Mouse (Mus musculus): Measurements from ENCODE around the gene Prpf6. TPM values are rescaled to one million over a fixed set of nuclear protein-coding genes. Genes with fewer than 3 reads are reported as not detected.

The Prpf6 gene
- polyA plus RNA-seq (2015; fragmentation: Nextera tagmentation; extraction: Ambion mirVana): 40.1 and 44.4 TPM in 2 replicates

DNA sequence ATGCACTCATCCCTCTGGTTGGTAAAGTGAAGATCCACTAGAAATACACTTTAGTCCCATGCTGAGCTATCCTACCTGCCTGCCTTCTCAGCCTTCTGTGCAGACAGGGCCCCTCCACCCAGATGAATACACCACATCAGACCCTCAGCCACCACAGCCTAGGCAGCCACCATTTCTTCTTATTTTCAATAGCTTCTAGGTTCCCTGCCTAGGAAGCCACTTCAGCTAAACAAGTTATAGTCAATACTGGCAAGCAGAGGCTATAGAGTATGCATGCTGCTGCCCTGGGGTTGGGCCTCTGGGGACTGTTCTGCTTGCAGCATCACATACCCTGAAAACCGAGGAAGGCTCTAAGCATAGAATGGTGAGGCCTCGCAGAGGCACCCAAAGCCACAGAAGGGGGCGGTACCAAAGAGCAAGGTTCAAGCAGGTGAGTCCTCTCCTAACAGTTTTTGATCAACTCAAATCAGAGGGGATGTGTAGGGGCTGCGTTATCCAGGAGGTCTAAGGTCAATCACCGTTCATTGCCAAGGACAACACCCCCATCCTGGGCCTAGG lies at the start of gene Prpf6:
Gene Prpf6 (plus strand): TSS at position 341 of the 558 bp plus-strand sequence.
- peak within 1 kb of the TSS; percentile 98 for H3K9ac ChIP-seq
- no peaks in the 10 kb centered on the region for H3K27me3 ChIP-seq (replicated peaks)
- peak within 1 kb of the TSS; percentile 74 for H3K27ac ChIP-seq (replicated peaks)
- peaks cover 42% of the 10 kb centered on the region for H3K36me3 ChIP-seq
- peak within 1 kb of the TSS; percentile 88 for H3K4me2 ChIP-seq
- H3K4me3 ChIP-seq: peak within 1 kb of the TSS; percentile 97
- H3K9me3 ChIP-seq: no peaks in the 10 kb centered on the region
- ATAC-seq (ENCODE audit: extremely low read depth, insufficient number of reproducible peaks, low FRiP score, low TSS enrichment): no peak
- peaks cover 24% of the 10 kb centered on the region for H3K4me1 ChIP-seq
- WGBS: 15% methylated on average over 5 of the region's 5 CpGs

DNA sequence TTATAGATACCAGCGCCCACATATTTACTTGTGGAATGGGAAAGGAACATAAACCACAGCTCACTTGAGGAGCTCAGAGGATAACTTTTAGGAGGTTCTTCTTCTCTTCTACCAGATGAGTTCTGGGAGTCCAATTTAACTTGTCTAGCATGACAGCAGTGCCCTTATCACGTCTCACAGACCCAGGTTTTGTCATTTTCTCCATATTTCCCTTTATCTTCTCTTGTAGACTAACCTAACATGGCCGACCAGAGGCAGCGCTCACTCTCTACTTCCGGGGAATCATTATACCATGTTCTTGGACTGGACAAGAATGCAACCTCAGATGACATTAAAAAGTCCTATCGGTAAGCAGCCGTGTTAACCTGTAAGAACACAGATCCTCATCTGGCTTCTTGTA lies 45.5 kb upstream of the Prpf6 start:
- no peak overlapping the region for H3K9ac ChIP-seq
- WGBS: 87% methylated on average over 7 of the region's 7 CpGs
- H3K4me1 ChIP-seq: peaks cover 7% of the 10 kb centered on the region
- no peaks in the 10 kb centered on the region for H3K27me3 ChIP-seq (replicated peaks)
- H3K4me2 ChIP-seq: no peak overlapping the region
- H3K27ac ChIP-seq (replicated peaks): no peak overlapping the region
- H3K4me3 ChIP-seq: no peak overlapping the region
- ATAC-seq (ENCODE audit: extremely low read depth, insufficient number of reproducible peaks, low FRiP score, low TSS enrichment): no peak
- H3K36me3 ChIP-seq: peaks cover 62% of the 10 kb centered on the region
- H3K9me3 ChIP-seq: no peaks in the 10 kb centered on the region

DNA sequence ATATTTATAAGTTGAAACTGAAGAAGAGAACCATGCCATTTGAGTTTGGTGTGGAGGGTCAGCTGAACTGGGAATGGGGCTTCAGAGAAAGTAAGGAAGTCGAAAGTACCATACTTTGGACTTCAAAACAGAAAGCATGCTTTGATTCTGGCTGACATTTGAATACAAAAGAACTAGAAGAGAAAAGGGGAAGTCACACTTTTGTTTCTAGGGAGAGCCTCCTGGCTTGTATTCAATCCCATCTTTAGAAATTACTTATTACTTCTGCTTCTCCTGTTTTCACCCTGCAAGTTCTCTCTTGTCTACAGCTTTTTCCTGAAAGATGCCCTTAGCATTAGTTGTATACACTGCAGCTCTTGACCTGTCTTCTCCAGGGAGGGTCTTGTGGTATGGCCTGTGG lies 43.4 kb upstream of the Prpf6 start:
- Histone ChIP-seq H3K27ac (replicated peaks) (no peak overlapping the region), H3K9ac (no peak overlapping the region), H3K4me1 (peaks cover 7% of the 10 kb centered on the region), H3K27me3 (replicated peaks) (no peaks in the 10 kb centered on the region), H3K36me3 (peaks cover 75% of the 10 kb centered on the region), H3K9me3 (no peaks in the 10 kb centered on the region), H3K4me2 (no peak overlapping the region), H3K4me3 (no peak overlapping the region)
- 84% methylated on average over 1 of the region's 1 CpGs for WGBS
- ATAC-seq (ENCODE audit: extremely low read depth, insufficient number of reproducible peaks, low FRiP score, low TSS enrichment): no peak

DNA sequence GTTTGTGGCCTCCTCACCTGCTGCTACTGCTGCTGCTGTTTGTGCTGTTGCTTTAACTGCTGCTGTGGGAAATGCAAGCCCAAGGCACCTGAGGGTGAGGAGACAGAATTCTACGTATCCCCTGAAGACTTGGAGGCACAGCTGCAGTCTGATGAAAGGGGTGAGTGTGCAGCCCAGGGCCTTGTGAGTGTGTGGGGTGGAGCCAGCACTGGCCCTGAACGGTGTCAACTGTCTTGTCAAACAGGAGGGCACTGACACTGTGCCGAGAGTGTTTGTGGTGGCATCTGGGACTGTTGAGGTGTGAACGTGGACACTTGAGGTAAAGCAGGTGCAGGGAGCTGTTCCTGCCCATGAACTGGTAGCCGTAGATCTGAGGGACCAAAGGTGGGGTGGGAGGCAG lies 43.0 kb upstream of the Prpf6 start:
- ATAC-seq (ENCODE audit: extremely low read depth, insufficient number of reproducible peaks, low FRiP score, low TSS enrichment): no peak
- H3K27me3 ChIP-seq (replicated peaks): no peaks in the 10 kb centered on the region
- no peak overlapping the region for H3K27ac ChIP-seq (replicated peaks)
- peaks cover 79% of the 10 kb centered on the region for H3K36me3 ChIP-seq
- H3K9ac ChIP-seq: no peak overlapping the region
- no peaks in the 10 kb centered on the region for H3K9me3 ChIP-seq
- peaks cover 7% of the 10 kb centered on the region for H3K4me1 ChIP-seq
- H3K4me3 ChIP-seq: no peak overlapping the region
- 64% methylated on average over 5 of the region's 5 CpGs for WGBS
- no peak overlapping the region for H3K4me2 ChIP-seq

DNA sequence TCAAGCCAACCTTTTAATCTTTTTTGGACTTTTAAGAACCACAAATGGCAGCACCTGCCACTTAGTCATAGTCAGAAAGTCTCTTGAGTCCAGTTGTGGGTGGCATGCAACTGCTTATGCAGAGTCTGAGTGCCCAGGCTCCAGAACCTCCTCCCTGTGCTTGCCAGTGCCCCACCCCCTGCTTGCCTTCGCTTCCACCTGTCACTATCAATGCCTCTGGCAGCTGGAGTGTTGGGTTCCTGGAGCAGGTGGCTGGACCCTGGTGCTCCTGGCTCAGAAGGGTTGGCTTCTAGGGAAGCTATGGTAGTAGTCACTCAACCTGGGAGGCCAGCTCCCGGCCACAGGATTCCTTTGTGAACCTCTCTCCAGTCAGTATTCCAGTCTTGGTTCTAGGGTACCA lies 41.4 kb upstream of the Prpf6 start:
- H3K9ac ChIP-seq: no peak overlapping the region
- H3K27me3 ChIP-seq (replicated peaks): no peaks in the 10 kb centered on the region
- peaks cover 7% of the 10 kb centered on the region for H3K4me1 ChIP-seq
- no peak overlapping the region for H3K27ac ChIP-seq (replicated peaks)
- peaks cover 92% of the 10 kb centered on the region for H3K36me3 ChIP-seq
- no peaks in the 10 kb centered on the region for H3K9me3 ChIP-seq
- H3K4me2 ChIP-seq: no peak overlapping the region
- ATAC-seq (ENCODE audit: extremely low read depth, insufficient number of reproducible peaks, low FRiP score, low TSS enrichment): no peak
- 78% methylated on average over 2 of the region's 2 CpGs for WGBS
- no peak overlapping the region for H3K4me3 ChIP-seq

DNA sequence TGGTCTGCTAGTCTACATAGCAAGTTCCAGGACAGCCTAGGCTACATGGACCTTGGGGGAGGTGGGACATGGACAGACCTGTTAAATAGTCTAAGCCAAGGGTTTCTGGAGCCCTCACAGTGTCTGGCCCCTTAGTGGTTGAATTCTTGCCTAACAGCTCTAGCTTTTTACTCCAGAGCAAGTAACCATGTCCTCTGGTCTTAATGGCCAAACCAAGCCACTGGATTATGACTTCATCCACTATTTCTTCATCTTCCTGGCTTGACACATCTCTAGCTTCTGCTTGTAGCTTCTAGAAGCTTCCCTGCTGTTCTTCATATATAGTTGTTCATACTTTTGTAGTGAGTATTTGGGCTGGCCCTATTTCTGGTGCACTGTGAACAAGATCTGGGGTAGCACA lies 37.9 kb upstream of the Prpf6 start:
- Histone ChIP-seq H3K9me3 (no peaks in the 10 kb centered on the region), H3K27me3 (replicated peaks) (no peaks in the 10 kb centered on the region), H3K4me3 (no peak overlapping the region), H3K9ac (no peak overlapping the region), H3K36me3 (peaks cover 62% of the 10 kb centered on the region), H3K4me2 (no peak overlapping the region), H3K27ac (replicated peaks) (no peak overlapping the region), H3K4me1 (no peaks in the 10 kb centered on the region)
- ATAC-seq (ENCODE audit: extremely low read depth, insufficient number of reproducible peaks, low FRiP score, low TSS enrichment): no peak

DNA sequence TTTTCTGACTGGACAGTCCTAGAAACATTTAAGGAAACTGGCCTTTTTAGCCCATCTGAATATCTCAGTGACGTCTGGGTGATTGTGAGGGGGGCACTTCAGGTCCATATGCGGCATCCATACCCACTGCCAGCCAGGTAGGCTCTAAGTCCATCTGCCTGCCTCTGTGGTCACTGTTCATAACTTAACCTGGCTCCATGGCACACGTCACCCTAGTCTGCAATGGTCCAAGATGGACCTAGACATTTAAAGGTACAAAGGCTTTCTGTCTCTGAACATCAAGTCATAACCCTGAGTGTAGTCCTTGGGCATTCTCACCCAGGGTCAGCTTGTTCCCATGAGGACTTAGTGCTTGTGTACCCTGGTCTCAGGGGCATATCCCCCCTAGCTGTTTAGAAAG lies 24.3 kb upstream of the Prpf6 start:
- Histone ChIP-seq H3K27me3 (replicated peaks) (no peaks in the 10 kb centered on the region), H3K36me3 (peaks cover 28% of the 10 kb centered on the region), H3K9ac (no peak overlapping the region), H3K4me1 (peaks cover 8% of the 10 kb centered on the region), H3K4me2 (no peak overlapping the region), H3K9me3 (peaks cover 9% of the 10 kb centered on the region; the same call in 1 of the 2 replicates), H3K27ac (replicated peaks) (no peak overlapping the region), H3K4me3 (no peak overlapping the region)
- 83% methylated on average over 3 of the region's 3 CpGs for WGBS
- no peak for ATAC-seq (ENCODE audit: extremely low read depth, insufficient number of reproducible peaks, low FRiP score, low TSS enrichment)

DNA sequence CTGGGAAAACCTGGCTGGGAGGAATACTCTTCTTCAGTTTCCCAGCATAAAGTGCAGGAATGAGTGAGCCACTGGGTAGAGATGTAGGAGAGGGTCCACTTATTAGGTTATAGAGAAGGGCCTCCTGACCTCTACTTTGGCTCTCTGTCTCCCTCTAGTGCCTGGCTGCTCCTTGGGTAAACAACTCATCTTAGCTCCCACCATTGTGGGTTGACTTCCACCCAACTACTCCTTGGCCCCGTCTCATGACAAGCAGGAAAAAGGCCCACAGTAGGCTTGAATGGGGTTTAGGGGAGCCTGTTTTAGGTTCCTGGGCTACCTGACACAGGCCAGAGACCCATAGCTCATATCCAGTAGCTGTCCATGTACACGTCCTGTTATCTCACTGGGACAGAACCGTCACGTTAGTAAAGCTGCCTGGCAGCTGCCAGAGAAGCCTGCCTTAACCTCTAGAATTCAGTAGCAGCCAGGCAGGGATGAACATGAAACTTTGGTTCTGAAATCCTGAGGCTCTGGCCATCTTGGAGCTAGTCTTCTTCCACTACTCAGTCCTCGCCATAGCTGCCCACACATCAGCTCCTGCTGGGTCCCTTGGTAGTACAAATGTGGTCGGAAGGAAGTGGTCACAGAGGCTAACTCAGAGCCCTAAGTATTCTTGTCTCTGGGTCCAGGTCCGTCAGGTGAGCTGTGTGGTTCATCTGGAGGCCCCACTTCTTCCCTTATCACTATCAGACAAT lies 23.2 kb upstream of the Prpf6 start:
- ATAC-seq (ENCODE audit: extremely low read depth, insufficient number of reproducible peaks, low FRiP score, low TSS enrichment): no peak

DNA sequence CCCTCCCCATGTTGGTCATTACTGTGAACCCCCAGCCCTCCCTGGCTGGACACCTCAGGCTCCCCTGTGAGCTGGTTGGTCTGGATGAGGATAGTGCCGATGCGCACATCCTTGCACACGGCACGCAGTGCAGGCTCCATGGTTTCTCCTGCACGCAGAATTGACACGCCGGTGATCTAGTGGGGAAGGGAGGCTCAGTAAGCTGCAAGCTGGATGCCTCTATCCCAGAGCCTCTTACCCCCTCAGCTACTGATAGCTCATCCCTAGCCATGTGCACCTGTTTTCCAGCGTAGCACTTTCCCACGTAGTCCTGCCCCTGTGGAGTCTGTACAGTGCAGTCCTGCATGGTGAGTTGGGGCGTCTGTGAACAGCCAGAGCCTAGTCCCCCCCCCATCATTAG lies 21.8 kb upstream of the Prpf6 start:
- no peaks in the 10 kb centered on the region for H3K27me3 ChIP-seq (replicated peaks)
- peaks cover 9% of the 10 kb centered on the region; the same call in 1 of the 2 replicates for H3K9me3 ChIP-seq
- WGBS: 88% methylated on average over 10 of the region's 10 CpGs

More for the DNA sequence above, 23.2 kb upstream of the Prpf6 start:
- Histone ChIP-seq H3K27ac (replicated peaks) (no peak overlapping the region), H3K4me2 (no peak overlapping the region), H3K36me3 (peaks cover 37% of the 10 kb centered on the region), H3K4me1 (peaks cover 8% of the 10 kb centered on the region), H3K9me3 (peaks cover 9% of the 10 kb centered on the region; the same call in 1 of the 2 replicates), H3K9ac (no peak overlapping the region), H3K4me3 (no peak overlapping the region), H3K27me3 (replicated peaks) (no peaks in the 10 kb centered on the region)
- WGBS: 50% methylated on average over 7 of the region's 7 CpGs

DNA sequence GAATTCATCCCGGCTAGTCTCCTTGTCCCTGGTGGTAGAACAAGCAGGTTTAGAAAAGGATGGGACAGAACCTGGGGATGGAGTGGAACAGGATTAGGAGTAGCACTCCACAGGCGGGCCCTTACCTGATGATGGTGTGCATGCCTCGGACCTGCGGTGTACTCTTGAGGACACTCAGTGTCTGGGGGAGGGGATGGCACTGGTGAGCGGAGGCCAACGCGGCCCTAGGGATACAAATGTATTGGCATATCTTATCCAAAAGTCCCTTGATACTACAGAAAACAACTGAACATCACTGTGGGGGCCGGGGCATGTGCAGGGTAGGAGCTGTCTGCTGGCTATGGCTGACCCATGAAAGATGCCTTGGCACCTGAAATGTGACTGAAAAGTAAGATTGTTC lies 21.3 kb upstream of the Prpf6 start:
- Histone ChIP-seq H3K27ac (replicated peaks) (no peak overlapping the region), H3K9ac (no peak overlapping the region), H3K4me1 (peaks cover 8% of the 10 kb centered on the region), H3K27me3 (replicated peaks) (no peaks in the 10 kb centered on the region), H3K36me3 (peaks cover 51% of the 10 kb centered on the region), H3K4me3 (no peak overlapping the region), H3K9me3 (peaks cover 6% of the 10 kb centered on the region; the same call in 1 of the 2 replicates), H3K4me2 (no peak overlapping the region)
- 80% methylated on average over 8 of the region's 8 CpGs for WGBS
- ATAC-seq (ENCODE audit: extremely low read depth, insufficient number of reproducible peaks, low FRiP score, low TSS enrichment): no peak

More for the DNA sequence above, 21.8 kb upstream of the Prpf6 start:
- H3K4me3 ChIP-seq: no peak overlapping the region
- peaks cover 8% of the 10 kb centered on the region for H3K4me1 ChIP-seq
- no peak for ATAC-seq (ENCODE audit: extremely low read depth, insufficient number of reproducible peaks, low FRiP score, low TSS enrichment)
- H3K36me3 ChIP-seq: peaks cover 51% of the 10 kb centered on the region
- H3K27ac ChIP-seq (replicated peaks): no peak overlapping the region
- H3K4me2 ChIP-seq: no peak overlapping the region
- no peak overlapping the region for H3K9ac ChIP-seq

DNA sequence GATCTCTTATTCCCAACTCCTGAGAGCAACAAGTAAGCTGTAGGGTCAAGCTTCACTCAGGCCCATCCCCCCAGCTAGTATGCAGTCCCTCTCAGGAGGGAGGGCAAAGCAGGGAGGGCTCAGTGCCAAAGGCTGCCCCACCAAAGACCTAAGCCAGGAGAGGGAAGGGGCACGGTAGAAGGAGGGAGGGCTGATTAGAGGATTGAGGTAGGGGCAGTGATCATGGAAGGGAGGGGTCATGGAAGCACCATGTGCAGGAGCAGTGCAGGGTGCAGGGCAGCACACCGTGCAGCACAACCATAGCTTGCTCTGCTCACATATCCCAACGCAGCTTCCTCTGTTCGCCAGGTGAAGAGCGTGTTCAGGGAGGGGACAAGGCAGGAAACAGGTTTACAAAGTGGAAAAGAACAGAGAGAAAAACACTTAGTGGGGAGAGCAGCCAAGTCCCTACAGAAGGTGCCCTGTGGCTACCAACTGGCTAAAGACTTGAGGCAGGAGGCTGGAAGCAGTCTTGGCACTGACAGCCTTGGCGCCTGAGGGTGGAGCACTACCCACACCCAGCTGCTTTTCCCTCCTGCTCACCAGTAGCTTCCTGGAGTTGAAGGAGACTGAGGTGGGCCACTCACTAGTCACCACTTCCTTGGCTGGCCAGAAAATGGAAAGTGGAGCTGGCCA lies 20.6 kb upstream of the Prpf6 start:
- ATAC-seq (ENCODE audit: extremely low read depth, insufficient number of reproducible peaks, low FRiP score, low TSS enrichment): 0 out of 2 replicates have a peak, but pooled peaks have one; percentile 11
- H3K27ac ChIP-seq (replicated peaks): no peak overlapping the region
- 56% methylated on average over 6 of the region's 6 CpGs for WGBS
- peaks cover 47% of the 10 kb centered on the region for H3K36me3 ChIP-seq
- H3K9ac ChIP-seq: no peak overlapping the region
- H3K27me3 ChIP-seq (replicated peaks): no peaks in the 10 kb centered on the region
- H3K4me3 ChIP-seq: no peak overlapping the region
- H3K9me3 ChIP-seq: no peaks in the 10 kb centered on the region
- H3K4me2 ChIP-seq: no peak overlapping the region
- peaks cover 8% of the 10 kb centered on the region for H3K4me1 ChIP-seq
